Mouse (Mus musculus) left cerebral cortex, postnatal 14 days (tissue): ENCODE data around the gene Bmpr2. TPM values are rescaled to one million over a fixed set of nuclear protein-coding genes. Genes with fewer than 3 reads are reported as not detected.
"Not testable (repeated sequence)": the region's sequence is repeated elsewhere in the genome, so short reads cannot be mapped to it uniquely, and the experiment has no call there.

ENCODE experiments used
- DNase-seq, 2 experiments: peaks; one replicate each; pipeline ENCODE4 v3.0.0; 2021 to 2022; ENCODE audit warnings: low spot score in 2 of 2, mixed read lengths in 1 of 2
- intact Hi-C: fragments of 180-260 bp; cut with DNase I; formaldehyde crosslinking; loops from one replicate; pipeline ENCODE4 v1.15.1; 2025
- long read RNA-seq, 2 experiments: library from polyadenylated mRNA; stranded (forward); transcript quantifications; one replicate each; pipeline ENCODE4 v2.0.0; 2021
- total RNA-seq, 2 experiments: library from RNA; stranded (reverse); gene quantifications; 2 replicates each; pipeline ENCODE4 v1.2.3; 2021

The Bmpr2 gene
- total RNA-seq = 100 to 1,000 TPM; 103 to 108 TPM
- long read RNA-seq, experiment 1, partial matches to known transcripts = 1 of 8 reads
- long read RNA-seq, experiment 1, other reads (novel, unspliced or antisense) = 7 of 8 reads
- long read RNA-seq, experiment 2, full-length matches to known transcripts = 1 of 4 reads
- long read RNA-seq, experiment 2, partial matches to known transcripts = 0 of 4 reads
- long read RNA-seq, experiment 2, other reads (novel, unspliced or antisense) = 3 of 4 reads

DNA sequence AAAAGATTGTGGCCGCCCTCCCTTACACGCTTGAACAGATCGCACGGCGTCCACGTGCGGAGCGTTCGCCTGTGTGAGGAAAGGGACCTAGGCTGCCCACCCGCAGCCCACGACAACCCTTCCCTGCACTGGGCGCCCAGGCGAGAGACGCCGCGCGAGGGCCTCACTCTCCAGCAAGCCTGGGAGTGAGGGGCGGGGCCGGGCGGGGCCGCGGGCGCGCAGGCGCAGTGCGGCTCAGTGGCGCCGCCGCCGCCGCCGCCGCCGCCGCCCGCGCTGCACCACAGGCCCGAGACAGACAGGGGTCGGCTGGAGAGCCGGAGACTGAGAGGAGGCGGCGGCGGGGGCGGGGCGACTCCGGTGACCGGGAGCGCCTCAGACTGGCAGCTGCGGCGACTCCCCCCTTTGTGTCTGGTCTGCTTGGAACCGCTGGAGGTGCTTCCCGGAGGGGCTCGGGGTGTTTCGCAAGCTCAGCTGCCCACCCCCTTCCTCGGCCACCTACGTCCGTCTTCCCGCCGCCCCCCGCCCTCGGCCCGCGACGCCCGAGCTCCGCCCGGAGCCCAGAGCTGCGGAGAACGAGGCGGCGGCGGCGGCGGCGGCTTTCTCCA, at the start of gene Bmpr2:
TSS of gene Bmpr2 (plus strand) at position 237 of the 605 bp plus-strand sequence.
- DNase-seq = peak; percentile 82 to 84
- intact Hi-C loops = no loop called here

DNA sequence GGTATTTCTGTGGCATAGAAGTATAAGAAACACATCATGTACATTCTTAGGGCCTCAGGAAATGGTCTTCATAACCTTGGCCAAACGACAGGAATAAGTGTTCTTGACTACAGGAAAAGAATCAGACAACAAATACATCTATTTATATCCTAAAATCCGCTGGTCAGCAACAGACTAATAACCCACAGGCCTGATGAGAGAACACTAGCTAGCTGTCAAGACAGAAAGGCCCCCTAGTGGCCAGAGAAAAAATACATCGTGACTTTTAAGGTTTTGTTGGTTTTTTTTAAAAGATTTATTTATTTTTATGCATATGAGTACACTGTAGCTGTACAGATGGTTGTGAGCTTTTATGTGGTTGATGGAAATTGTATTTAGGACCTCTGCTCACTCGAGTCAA, 43.3 kb upstream of the Bmpr2 start:
- intact Hi-C loops = no loop called here
- peak; percentile 37 to 71 for DNase-seq

DNA sequence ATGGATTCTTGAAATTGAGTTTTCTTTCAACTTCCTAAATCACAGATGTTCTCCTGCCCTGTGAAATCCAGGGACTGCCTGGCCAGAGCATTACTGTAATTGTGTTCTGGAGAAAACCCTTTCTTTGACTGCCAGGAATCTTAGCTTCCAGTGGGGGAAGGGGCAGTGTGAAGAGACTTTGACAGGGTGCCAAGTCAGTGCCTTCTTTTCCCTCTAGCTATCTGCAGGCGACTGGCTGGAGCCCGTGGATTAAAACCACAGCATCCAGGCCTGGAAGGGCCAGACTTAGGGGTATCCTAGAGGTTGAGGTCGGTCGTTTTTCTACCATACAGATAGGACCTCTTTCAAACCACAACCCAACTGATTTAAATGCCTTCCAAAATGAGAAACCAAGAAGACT, 37.5 kb upstream of the Bmpr2 start:
- intact Hi-C loops = no loop called here

DNA sequence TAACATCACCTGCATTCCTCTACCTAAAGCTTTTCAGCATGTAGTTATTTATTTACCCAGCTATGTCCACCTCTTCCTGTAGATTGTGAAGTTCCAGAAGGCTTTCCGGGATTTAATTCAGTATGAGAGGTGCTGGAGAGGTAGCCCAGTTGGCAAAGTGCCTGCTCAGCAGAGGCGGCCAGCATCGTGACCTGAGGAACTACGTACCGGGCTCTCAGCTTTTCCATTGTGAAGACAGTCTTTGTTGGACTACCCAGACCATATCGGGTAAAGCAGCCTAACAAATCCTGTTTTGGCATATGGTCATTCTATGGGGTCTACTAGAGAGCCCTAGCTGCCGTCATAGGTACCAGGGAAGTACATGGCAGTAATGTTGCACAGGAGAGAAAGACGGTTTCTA, 33.1 kb upstream of the Bmpr2 start:
- no peak for DNase-seq
- intact Hi-C loops = no loop called here

More for the DNA sequence above, 37.5 kb upstream of the Bmpr2 start:
- peak in 1 of 2 experiments; percentile 11 for DNase-seq

DNA sequence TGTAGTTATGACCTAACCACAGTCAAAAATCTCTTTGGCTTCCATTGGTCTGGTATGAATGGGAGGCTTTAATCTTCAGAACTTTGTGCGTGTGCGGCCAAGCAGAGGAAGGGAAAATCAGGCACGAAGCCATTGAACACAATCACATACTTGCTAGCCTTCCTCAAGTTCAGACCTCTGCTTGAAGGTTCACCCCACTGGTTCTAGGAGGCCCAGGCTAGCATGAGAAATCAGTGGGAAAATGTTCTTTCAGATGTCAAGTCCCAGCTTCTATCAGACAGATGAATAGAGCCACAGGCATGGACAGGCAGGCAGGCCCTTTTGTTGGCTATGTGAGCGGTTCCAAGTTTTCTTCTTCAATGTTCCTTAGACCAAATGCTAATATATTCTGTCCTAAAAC, 32.5 kb upstream of the Bmpr2 start:
- intact Hi-C loops = no loop called here

DNA sequence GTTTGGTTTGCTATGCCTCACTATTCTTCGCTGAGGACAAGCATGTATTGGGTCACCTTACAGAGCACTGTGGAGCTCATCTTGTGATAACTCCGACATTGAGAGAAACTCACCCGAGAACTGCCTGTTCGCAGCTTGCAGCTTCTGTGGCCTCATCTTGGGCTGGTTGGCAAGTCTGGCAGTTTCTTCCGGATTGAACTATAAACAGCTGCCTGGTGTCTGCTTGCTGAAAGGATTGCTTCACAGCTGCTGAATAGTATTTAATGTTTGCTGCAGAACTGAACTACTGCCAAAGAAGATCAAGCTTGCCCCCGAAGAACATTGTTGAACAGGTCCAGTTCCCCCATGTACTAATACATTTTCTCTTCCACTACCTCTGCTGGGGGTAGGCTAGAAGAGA, 29.1 kb upstream of the Bmpr2 start:
- intact Hi-C loops = no loop called here
- peak; percentile 24 to 45 for DNase-seq

More for the DNA sequence above, 32.5 kb upstream of the Bmpr2 start:
- no peak for DNase-seq

DNA sequence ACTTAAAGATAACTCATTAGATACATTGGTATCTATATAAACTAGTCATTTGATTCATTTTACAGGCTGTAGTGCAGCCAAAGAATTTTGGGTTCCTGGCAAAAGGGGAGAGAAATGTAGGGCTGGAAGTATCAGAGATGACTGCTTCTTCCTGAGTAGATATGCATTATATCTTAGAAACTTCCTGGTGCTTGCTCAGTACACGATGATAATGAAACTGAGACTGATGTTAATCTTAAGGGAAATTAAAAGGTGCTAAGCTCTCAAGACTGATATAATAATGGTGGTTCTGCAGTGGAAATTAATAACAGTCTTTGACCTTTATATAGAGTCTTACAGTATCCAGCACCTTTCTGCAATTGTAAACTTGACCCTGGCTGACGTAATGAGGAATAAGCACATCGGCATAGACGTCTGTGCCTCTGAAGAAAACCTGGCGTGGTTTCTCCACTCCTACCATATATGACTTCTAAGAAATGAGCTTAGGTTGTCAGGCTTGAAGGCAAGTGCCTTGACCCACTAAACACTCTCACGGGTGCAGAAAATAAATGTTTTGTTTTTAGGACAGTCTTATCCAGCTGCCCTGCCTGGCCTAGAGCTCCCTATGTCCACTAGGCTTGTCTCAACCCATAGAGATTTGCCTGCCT, 24.3 kb upstream of the Bmpr2 start:
- intact Hi-C loops = no loop called here
- no peak for DNase-seq

DNA sequence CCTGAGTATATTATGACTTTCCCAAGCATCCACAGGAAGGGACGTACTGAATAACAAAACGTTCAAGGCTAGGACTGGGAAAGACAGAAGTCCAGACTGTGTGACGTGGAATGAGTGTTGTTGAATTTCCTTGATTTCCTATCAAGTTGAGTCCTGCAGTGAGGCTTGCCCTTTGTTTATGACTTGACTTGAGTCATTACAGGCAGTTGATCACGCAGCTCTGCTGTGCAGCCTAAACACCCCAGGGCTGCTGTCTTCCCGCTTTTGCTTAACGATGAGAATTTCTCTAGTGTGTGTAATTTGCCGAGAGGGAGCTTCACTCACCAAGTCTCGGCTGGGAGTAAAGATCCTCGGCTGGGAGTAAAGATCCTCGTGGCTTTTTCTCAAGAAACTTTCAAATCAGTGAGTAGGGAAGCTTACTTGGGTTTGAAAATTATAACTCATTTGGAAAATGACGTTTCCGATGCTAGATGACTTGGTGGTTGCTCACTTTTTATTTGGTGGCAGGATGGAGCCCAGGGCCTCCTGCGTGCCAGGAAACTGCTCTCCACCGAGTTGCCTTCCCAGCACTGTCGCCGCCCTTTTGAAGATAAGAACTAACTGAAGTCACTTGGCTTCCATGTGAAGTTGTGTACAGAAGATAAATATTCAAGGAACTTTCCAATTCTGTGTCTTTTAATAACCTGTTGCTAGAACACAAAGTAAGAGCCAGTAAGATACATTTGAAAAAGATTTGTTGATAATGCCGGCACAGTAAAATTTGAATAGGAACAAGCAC, 23.4 kb upstream of the Bmpr2 start:
- DNase-seq = no peak
- intact Hi-C loops = no loop called here

DNA sequence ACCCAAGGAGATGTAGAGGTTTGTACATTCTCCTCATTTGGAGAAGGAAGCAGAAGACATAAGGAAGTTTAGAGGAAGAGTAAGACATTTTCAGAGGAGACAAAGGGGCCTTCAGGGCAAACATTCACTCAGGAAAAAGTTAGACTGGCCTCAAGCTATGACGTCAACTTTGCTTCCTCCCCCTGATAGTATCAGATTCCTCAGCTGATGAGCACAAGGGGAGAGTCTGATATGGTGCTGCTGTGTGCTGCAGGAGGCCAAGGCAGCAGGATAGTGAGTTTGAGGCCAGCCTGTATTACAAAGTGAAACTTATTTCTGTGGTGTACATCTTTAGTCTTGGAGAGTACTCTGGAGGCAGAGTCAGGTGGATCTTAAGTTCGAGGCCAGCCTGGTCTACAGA, 14.2 kb upstream of the Bmpr2 start:
- intact Hi-C loops = no loop called here
- no peak for DNase-seq

DNA sequence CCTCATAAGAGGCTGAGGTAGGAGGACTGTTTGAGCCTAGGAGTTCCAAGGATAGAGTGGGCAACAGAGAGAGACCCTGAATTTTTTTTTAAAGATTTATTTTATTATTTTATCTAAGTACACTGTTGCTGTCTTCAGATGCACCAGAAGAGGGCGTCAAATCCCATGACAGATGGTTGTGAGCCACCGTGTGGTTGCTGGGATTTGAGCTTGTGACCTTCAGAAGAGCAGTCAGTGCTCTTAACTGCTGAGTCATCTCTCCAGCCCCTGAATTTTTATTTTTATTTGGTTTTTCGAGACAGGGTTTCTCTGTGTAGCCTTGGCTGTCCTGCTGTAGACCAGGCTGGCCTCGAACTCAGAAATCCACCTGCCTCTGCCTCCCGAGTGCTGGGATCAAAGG, 13.5 kb upstream of the Bmpr2 start:
- not testable (repeated sequence) for DNase-seq

DNA sequence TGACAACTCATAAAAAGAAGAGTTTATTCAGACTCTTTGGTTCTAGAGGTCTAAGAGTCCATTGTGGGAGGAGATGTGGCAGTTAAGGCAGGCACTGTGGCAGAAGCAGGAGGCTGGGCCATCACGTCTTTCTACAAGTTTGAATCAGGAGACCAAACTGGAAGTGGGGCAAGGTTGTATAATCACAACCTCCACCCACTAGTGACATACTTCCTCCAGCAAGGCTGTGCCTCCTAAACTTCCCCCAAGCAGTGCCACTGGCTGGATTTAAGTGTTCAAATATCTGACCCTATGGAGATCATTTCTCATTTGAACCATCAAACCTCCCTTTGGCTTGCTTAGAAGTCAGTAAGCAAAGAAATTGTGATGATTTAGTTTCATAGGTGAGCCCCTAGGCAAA, 7.9 kb upstream of the Bmpr2 start:
- DNase-seq = no peak
- intact Hi-C loops = no loop called here

More for the DNA sequence above, 13.5 kb upstream of the Bmpr2 start:
- intact Hi-C loops = not testable (repeated sequence)

DNA sequence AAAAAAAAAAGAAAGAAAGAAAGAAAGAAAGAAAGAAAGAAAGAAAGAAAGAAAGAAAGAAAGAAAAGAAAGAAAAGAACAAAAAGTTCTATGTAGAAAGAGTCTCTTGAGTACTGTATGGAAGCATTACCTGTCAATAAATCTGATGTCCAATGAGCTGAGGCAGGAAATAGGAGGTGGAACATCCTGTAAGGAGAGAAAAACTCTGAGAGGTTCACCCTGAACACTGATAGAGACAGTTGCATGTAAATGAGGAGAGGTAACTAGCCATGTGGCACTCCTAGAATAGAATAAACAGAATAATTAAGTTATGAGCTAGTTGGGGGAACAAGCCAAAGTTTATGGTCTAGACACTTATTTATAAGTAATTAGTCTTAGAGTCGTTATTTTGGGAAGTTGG, 4.9 kb upstream of the Bmpr2 start:
- no peak for DNase-seq
- intact Hi-C loops = no loop called here

DNA sequence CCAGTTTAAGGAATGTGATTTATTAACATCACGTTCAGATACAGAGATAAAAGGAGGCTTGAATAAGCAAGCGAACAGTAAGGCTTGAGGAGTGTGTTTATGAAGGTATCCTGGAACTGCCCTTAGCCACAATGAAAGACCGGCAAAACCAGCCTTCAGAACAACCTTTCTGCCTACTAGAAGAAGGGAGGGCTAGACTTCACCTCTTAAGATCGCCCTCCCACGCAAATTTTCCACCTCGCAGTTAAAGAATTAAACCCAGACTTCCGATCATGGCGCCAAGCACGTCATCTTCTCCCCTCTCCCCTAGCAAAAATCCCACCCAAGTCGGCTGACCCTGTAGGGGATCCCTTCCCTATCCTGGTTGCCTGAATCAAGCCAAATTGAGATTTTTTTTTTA, 992 bp upstream of the Bmpr2 start:
- DNase-seq = peak; percentile 31 to 46
- intact Hi-C loops = no loop called here

DNA sequence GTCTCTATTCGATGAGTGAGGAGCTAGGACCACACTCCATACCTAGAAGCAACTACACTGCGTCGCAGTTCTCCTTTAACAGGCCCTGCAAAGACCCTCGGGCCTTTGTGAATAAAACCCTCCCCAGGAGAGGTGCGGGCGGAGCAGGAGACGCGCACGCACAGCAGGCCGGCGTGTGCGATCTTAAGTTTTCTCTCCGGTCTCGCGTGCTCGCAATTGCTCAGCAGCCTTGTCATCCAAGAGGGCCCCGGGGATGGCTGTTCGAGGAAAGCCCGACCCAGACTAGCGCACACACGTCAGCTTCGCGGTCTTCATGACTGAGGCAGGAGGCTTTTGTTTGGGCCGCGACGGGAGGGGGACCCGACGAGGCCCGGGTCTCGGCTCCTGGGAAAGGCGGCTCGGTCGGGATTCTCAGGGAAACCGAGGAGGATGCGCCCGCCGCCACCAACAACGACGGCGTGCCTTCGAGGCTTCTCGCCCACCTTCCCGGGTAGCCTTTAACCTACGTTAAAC, 493 bp upstream of the Bmpr2 start:
- intact Hi-C loops = no loop called here
- peak; percentile 65 to 76 for DNase-seq

DNA sequence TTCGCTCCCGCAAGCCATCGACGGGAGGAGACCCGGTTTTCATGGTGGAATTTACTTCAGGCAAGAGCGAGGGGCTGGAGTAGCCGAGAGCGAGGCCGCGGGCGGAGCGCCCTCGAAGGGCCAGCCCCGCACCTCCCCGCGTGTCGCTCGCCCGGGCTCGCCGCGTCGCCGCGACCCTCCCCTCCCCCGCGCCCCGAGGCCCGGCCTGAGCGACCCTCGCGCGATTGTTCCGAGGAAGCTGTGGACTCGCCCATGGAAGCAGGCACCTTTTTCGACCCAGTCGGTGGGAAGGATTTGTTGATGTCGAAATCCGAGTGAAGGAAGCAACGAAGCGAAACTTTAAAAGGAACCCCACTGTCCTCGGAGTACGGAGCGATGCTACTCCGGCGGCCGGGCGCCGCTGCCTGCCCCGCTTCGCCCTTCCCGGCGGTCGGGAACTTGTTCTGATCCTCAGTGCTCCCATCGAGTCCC, 616 bp downstream of the Bmpr2 start:
- intact Hi-C loops = no loop called here
- DNase-seq = peak in 1 of 2 experiments; percentile 22

DNA sequence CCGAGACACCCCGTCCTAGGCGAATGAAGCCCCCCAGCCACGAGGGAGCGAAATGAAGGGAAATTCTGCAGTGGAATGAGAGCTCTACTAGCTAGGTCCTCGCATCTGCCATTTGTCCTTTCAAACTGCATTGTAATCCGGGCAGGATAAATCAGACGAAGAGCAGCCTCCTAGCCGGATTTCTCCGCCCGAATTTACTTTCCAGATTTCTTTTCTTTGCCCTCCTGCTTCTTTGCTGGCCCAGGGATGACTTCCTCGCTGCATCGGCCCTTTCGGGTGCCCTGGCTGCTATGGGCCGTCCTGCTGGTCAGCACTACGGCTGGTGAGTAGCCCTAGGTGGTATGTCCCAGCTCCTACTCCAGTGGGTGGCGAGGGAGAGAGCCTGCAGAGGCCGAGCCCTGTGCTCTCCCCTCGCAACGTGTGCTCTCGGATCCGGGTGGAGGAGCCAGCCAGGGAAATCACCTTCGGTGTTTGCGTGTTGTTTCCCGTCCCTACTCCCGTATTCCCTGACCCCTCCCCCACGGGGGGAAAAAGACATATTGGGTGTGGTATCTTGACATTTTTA, 1.3 kb downstream of the Bmpr2 start:
- intact Hi-C loops = no loop called here

DNA sequence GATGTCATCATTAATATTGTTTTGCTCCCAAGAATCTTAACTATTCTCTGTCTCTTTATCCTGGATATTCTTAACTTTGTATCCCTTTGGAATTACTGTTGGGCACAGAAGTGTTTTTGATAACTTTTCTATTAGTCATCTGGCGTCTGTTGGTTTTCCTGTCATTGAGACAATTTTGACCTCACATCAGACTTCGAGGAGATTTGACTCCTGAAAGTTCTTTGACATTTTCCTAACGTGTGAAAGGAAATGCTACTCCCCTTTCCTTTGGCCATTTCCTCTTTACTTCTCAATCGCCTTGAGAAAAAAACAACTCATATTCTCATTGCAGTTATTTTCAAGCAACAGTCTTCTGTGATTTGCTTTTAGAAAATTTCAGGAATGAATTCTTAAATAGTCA, 2.1 kb downstream of the Bmpr2 start:
- intact Hi-C loops = no loop called here
- DNase-seq = no peak

More for the DNA sequence above, 1.3 kb downstream of the Bmpr2 start:
- DNase-seq = peak; percentile 17 to 34

DNA sequence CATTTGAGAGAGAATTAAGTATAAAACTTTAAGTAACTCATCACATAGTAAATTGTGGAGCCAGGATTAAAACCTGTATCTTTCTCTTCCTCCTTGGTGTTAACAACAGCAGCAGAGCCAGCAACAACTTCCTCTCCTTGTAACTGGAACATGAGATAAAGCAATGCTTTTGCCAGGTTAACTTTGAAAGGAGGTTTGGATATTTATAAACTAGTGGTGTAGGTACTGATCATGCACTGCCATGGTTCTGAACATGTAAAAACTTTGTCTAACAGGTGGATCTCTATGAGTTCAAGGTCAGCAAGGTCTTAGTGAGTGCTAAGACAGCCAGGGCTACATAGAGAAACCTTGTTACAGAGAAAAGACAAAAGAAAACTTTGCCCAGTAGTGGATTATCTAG, 3.4 kb downstream of the Bmpr2 start:
- intact Hi-C loops = no loop called here
- DNase-seq = no peak

DNA sequence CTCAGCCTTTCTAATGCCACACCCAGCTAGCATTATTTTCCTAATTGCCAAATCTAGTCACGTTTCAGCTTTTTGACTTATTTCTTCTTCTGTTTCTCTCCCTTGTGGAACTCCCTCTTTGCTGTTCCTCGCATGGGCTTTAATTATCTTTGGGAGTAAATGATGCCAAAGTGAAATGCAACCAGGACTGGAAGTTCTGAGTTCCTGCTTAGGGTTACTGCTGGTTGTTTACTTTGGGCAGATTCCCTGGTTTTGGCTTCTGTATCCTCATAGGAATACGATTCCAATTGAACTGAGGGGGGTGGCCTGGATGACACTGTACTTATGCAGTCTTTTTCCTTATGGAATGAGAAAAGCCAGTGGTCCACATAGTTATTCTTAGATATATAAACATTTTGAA, 8.7 kb downstream of the Bmpr2 start:
- no peak for DNase-seq
- intact Hi-C loops = no loop called here

DNA sequence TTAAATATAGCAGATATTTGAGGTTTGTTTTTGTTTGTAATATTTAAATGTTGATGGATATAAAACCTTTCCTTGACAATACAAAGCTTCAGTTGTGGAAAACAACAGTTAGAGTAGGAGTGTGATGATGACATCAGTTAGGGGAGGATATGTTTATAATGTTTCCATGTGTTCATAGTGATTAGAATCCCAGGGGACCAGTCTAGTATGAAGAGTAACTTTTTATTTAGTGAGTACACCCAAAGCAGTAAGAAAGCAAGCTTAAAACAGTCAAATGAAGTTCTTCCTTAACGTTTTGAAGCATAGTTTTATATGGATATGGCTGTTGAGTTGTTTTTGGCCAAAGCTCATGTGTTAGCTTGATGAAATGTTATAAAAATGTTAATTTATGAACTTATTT, 17.9 kb downstream of the Bmpr2 start:
- no peak for DNase-seq
- intact Hi-C loops = no loop called here
